Mouse (Mus musculus) cerebellum, adult 9-10 months (tissue): Measurements from ENCODE around the gene Usp13.

Experiments
- DNase-seq: peaks from one replicate; pipeline ENCODE4 v3.0.0; 2022

Usp13 gene

GRCm38 (mm10) chr3:32939802-32940501 is 122.6 kb downstream of the Usp13 start:
- no peak for DNase-seq

GRCm38 (mm10) chr3:32947486-32947885 is 130.1 kb downstream of the Usp13 start:
- DNase-seq = no peak

- DNase-seq = no peak
Measured at GRCm38 (mm10) chr3:32951382-32951781, 134.0 kb downstream of the Usp13 start.

GRCm38 (mm10) chr3:32961494-32961893 is 144.1 kb downstream of the Usp13 start:
- DNase-seq = no peak

- no peak for DNase-seq
Measured at GRCm38 (mm10) chr3:32965528-32965927, 148.2 kb downstream of the Usp13 start.

- no peak for DNase-seq
Measured at GRCm38 (mm10) chr3:32968671-32969425, 151.5 kb downstream of the Usp13 start.

GRCm38 (mm10) chr3:32970257-32970656 is 152.9 kb downstream of the Usp13 start:
- no peak for DNase-seq

- DNase-seq = no peak
Measured at GRCm38 (mm10) chr3:32979238-32979637, 161.9 kb downstream of the Usp13 start.

GRCm38 (mm10) chr3:32979981-32980380 is 162.6 kb downstream of the Usp13 start:
- no peak for DNase-seq

GRCm38 (mm10) chr3:32985141-32985540 is 167.8 kb downstream of the Usp13 start:
- no peak for DNase-seq
